Mouse (Mus musculus): ENCODE results near the gene Pdia6.
A peak's percentile ranks its signal among the peaks of the same experiment; 100 is the strongest.

Pdia6 gene

GRCm38 (mm10) chr12:17265971-17266672 lies at the start of gene Pdia6:
Pdia6 (plus strand) TSS chr12:17266545.
- DNase-seq (ENCODE audit: low read depth), result peak; percentile 97

GRCm38 (mm10) chr12:17218390-17218789 lies 48.0 kb upstream of the Pdia6 start:
- no peak for DNase-seq (ENCODE audit: low read depth)

DNA sequence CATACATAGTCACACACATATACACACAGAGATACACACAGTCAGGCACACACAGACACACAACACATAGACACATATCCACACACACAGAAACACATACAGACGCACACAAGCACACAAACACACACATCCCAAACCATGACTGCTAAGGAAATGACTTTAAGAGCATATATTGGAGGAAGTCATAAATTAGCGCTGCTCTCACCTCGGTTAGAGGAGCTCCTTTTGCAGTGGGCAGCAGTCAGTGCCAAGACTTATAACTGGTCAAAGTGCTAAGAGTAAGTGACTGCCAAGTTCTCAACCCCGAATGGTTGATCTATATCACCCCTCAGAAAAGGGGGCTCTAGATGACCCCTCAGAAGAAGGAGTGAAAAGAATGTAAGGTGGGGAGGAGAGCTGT lies 47.2 kb upstream of the Pdia6 start:
- no peak for DNase-seq (ENCODE audit: low read depth)

DNA sequence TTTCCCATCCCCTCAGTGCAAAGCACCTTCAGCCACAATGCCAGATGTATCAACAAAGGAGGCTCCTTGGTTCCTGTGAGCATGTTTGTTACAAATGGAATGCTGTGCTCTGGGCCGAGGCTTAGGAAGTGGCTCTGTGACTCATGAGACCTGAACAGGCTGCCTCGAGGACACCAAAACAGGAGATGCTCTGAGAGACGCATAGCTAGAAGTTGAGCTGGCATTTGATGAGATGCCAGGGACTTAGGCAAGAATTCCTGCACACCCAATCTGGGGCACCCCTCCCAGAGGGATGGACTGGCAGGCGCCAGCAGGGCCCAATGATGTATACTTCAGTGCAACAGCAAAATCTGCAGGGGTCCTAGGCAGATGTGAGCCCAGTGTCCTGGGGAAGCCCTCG lies 45.7 kb upstream of the Pdia6 start:
- DNase-seq (ENCODE audit: low read depth), result no peak

- peak; percentile 55 for DNase-seq (ENCODE audit: low read depth)
These were observed 44.4 kb upstream of the Pdia6 start for GRCm38 (mm10) chr12:17221891-17222428.

DNA sequence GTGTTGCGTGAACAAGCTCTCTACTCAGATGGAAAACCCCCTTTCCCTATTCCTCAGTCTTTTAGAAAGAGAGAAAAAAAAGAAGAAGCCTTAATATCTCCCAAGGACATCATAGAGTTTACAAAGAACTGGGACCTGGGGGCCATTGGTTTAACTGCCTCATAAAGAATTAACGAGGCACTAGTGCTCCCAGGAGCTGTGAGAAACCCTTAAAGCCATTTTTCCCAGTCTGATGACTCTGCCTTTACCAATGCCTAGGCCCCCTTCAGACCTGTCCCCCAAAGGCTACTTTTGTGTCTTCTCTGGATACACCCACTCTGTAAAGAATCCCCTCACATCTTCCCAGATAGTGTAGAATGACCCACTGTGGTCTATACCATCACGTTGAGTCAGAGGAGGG lies 43.3 kb upstream of the Pdia6 start:
- DNase-seq (ENCODE audit: low read depth), result no peak

- DNase-seq (ENCODE audit: low read depth), result no peak
These were observed 41.3 kb upstream of the Pdia6 start for GRCm38 (mm10) chr12:17225012-17225411.

GRCm38 (mm10) chr12:17227903-17228302 lies 38.4 kb upstream of the Pdia6 start:
- DNase-seq (ENCODE audit: low read depth), result no peak

DNA sequence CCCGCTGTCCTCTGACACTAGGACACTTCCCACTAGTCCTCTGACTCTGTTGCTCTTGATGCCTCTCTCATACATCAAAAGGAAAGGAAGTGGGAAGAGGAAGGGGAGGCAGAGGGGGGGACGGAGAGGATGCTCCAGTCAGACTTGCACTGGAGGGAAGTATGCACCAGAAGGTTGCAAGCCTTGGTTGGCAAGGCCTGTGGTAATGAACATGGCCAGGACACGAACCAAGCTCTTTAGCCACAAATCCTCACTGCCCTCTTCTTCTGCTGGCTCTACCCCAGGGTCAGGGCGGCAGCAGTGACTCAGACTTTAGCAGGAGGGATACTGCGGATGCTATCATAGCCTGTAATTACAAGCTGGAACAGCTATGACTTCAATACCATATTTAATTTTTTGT lies 35.8 kb upstream of the Pdia6 start:
- no peak for DNase-seq (ENCODE audit: low read depth)

DNA sequence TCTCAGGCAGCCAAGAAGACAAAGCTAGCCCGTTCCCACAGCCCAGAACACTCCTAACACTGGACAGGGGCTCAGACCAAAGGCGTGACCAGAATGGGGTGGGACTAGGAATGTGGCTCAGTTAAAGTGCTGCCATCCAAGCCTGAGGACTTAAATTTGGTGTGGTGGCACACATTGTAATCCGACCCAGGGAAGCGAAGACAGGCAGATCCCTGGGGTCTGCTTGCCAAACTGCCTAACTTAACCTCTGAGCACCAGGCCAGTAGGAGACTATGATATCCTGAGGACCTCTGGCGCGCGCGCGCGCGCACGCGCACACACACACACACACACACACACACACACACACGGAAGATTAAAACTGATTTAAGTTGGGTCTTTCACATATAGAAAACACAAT lies 34.8 kb upstream of the Pdia6 start:
- no peak for DNase-seq (ENCODE audit: low read depth)

GRCm38 (mm10) chr12:17235535-17236313 lies 30.6 kb upstream of the Pdia6 start:
- no peak for DNase-seq (ENCODE audit: low read depth)

- DNase-seq (ENCODE audit: low read depth), result no peak
These were observed 27.5 kb upstream of the Pdia6 start for GRCm38 (mm10) chr12:17238588-17239427.

GRCm38 (mm10) chr12:17239428-17239688 lies 27.0 kb upstream of the Pdia6 start:
- no peak for DNase-seq (ENCODE audit: low read depth)

DNA sequence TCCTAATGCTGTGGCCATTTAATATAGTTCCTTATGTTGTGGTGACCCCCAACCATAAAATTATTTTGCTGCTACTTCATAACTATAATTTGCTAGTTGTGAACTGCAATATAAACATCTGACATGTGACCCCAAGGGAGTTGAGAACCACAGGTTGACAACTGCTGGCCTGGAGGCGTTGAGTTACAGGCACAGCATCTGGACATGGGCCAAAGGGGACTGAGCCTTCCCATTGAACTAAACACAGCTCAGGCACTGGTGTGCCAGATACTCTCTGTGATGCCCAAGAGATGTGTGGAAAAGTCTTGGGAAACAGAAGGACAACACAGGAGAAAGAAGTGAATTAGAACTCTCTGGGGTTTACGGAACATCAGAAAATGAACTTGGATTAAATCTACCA lies 25.3 kb upstream of the Pdia6 start:
- DNase-seq (ENCODE audit: low read depth), result no peak

DNA sequence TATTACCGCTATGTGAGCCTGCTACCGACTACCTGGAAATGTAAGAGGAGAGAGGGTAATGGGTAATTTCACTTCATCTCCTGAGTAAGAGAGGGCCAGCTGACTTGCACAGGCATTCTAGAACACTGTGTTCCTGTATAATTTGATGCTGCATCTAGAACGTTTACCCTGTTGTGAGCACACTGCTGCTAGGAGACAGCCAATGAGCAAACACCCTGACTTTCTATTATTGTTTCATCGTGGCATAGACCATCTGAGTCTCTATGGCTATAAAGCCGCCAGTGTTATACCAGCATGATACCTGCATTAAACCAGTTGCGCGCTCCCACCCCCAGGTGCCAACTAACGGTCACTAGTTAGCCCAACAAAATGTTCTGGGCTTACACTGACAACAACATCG lies 24.7 kb upstream of the Pdia6 start:
- no peak for DNase-seq (ENCODE audit: low read depth)

GRCm38 (mm10) chr12:17242041-17242440 lies 24.3 kb upstream of the Pdia6 start:
- peak; percentile 13 for DNase-seq (ENCODE audit: low read depth)

GRCm38 (mm10) chr12:17250962-17251361 lies 15.4 kb upstream of the Pdia6 start:
- no peak for DNase-seq (ENCODE audit: low read depth)

- DNase-seq (ENCODE audit: low read depth), result peak; percentile 86
These were observed 13.3 kb upstream of the Pdia6 start for GRCm38 (mm10) chr12:17253069-17253468.

DNA sequence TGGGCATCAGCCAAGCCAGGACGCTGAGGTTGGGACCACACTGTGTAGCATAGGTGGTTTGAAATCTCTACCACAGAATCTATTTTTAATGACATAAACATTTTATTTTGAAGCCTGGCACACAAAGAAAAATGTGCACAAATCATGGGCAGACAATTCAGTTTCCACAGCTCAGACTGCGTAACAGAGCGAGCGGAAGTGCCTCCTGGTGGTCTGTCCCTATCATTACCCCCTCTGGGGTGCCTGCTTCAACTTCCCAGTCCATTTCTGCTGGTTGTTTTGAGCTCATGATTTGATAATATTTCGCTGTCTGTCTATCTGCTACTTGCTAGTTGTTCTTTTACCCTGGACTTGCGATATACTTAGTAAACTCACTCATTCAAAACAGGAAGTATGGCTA lies 10.7 kb upstream of the Pdia6 start:
- no peak for DNase-seq (ENCODE audit: low read depth)

GRCm38 (mm10) chr12:17256905-17257304 lies 9.4 kb upstream of the Pdia6 start:
- DNase-seq (ENCODE audit: low read depth), result peak; percentile 82

DNA sequence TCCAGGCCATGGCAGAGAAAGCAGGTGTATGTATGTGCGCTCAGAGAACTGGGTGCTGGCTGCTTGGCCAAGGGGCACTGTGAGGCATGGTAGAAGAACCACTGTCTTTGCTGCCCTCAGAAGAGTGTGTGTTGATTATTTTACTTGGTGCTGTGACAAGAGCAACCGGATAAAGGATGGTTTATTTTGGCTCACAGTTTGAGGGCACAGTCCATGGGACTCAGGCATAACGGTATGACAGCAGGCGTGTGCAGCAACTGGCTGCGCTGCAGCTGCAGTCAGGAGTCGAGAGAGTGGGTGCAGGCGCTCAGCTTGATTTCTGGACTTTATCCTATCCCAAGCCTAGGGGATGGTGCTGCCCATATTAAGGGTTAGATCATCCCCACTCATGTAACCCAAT lies 7.9 kb upstream of the Pdia6 start:
- no peak for DNase-seq (ENCODE audit: low read depth)

- no peak for DNase-seq (ENCODE audit: low read depth)
These were observed 5.3 kb upstream of the Pdia6 start for GRCm38 (mm10) chr12:17261005-17261404.

GRCm38 (mm10) chr12:17263881-17264280 lies 2.5 kb upstream of the Pdia6 start:
- no peak for DNase-seq (ENCODE audit: low read depth)

All from induced T-regulatory cell, adult 2 months (primary cell).